Mouse (Mus musculus) adrenal gland, adult 18-20 months (tissue): ENCODE results near the gene Pmf1. TPM values are rescaled to one million over a fixed set of nuclear protein-coding genes. Genes with fewer than 3 reads are reported as not detected.
A peak's percentile ranks its signal among the peaks of the same experiment; 100 is the strongest.
"Not testable (repeated sequence)": the region's sequence is repeated elsewhere in the genome, so short reads cannot be mapped to it uniquely, and the experiment has no call there.

ENCODE experiments used
- DNase-seq, 2 experiments: peaks; one replicate each; pipeline ENCODE4 v3.0.0; 2021 to 2022; ENCODE audit warnings: low spot score in 2 of 2
- total RNA-seq, 2 experiments: library from RNA; stranded (reverse); gene quantifications; 1 replicate in 1 of 2; 2 replicates in 1 of 2; pipeline ENCODE4 v1.2.3; 2021

Pmf1 gene
- total RNA-seq, 2 experiments from 2014 or later = 26.5 to 35.5 TPM

- no peak for DNase-seq
Measured at GRCm38 (mm10) chr3:88403522-88404230, 6.5 kb downstream of the Pmf1 start.

- DNase-seq = no peak
Measured at GRCm38 (mm10) chr3:88398666-88399065, 11.5 kb downstream of the Pmf1 start.

GRCm38 (mm10) chr3:88395742-88396141, 14.4 kb downstream of the Pmf1 start:
- DNase-seq = no peak

- no peak for DNase-seq
Measured at GRCm38 (mm10) chr3:88395288-88395687, 14.8 kb downstream of the Pmf1 start.

- no peak for DNase-seq
Measured at GRCm38 (mm10) chr3:88393776-88394375, 16.3 kb downstream of the Pmf1 start.

GRCm38 (mm10) chr3:88384364-88384763, 25.8 kb downstream of the Pmf1 start, which contains the start of gene Bglap:
Gene Bglap, minus strand, starts transcription at chr3:88384464.
- no peak for DNase-seq

GRCm38 (mm10) chr3:88382383-88382782, 27.7 kb downstream of the Pmf1 start:
- not testable (repeated sequence) for DNase-seq

DNA sequence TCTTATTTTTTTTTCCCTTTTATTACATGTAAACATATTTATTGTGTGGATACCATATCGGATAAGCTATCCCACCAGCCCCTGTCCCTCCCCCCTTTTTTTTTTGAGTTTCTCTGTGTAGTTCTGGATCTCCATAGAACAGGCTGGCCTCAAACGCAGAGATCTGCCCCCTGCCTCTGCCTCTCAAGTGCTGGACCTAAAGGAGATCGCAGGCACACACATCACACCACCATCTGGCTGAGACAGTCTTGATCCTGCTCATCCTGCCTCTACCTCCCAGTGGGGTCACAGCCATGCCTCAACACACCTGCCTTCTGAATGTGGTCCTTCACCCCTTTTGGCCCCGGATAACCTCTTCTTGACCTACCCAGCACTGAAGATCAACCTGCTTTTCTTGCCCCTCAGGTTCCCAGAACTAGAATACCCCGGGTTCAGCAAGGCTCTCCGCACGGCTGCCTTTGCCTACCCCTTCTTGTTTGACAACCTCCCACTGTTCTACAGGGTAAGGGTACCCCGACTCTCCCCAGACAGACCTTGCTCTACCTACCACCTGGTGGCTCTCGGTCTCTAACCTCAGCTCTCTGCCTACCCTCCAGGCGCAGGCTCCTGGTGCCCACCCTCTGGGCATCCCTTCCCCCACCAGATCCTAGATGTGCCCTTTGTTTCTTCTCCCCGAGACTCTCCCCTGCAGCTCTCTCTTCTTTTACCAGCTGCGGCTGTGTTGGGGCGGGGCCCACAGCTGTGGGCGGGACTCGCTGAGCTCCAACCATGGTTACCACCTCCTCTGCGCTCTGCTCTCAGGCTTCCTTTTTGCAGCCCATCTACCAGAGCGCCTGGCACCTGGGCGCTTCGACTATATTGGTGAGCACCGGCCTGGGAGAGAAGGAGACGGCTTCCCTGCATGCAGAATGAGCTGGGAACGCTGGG, 28.5 kb downstream of the Pmf1 start:
- not testable (repeated sequence) for DNase-seq

DNA sequence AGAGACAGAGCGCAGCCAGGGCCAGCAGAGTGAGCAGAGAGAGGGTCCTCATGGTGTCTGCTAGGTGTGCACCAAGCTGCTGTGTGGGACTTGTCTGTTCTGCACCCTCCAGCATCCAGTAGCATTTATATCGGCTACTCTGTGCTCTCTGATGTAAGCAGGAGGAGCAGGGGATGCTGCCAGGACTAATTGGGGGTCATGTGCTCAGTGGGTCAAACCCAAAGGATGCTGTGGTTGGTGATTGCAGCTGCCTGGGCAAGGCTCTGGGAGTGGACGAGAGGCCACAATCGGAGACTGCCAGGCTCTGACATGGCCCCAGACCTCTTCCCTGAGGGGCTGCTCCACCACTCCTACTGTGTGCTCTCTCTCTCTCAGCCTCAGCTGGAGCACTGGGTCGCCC, 31.5 kb downstream of the Pmf1 start, which contains the start of gene Bglap2:
Gene Bglap2 (minus strand): TSS at position 101 of the 400 bp plus-strand sequence.
- DNase-seq = not testable (repeated sequence)

DNA sequence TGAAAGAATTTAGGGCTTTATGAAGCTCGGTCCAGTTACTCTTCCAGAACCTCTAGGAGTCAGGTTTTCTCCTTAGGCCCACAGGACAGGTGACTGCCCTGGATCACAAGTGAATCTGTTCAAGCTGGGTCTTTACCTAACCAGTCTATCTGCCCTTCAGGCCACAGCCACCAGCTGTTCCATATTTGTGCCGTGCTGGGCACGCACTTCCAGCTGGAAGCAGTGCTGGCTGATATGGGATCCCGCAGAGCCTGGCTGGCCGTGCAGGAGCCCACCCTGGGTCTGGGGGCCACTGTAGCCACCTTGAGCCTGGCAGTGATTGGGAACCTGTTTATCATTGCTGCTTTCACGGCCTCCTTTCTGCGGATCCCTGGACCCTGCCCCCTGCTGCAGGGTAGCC, 33.5 kb downstream of the Pmf1 start:
- DNase-seq = not testable (repeated sequence)

GRCm38 (mm10) chr3:88375750-88376626, 34.1 kb downstream of the Pmf1 start:
- DNase-seq = not testable (repeated sequence)

DNA sequence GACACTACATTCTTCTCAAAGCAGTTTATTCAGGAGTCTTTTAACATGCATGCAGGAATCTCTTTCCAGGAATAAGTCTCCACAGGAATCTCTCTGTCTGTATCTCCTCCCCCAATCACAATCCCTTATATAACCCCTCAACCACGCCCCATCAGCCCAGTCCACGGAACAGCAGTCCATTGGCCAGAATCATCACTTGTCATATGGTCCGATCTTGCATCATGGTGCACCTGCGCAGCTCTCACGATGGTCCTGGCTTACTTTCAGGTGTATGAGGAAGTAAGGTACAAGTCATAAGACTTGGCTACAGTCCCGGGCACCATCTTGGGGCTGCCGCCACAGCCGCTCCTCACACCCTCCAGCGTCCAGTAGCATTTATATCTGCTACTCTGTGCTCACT, 37.5 kb downstream of the Pmf1 start, which contains the start of gene Bglap3:
Gene Bglap3 (minus strand): TSS at position 101 of the 400 bp plus-strand sequence.
- DNase-seq = not testable (repeated sequence)

GRCm38 (mm10) chr3:88368511-88368910, 41.6 kb downstream of the Pmf1 start:
- DNase-seq = not testable (repeated sequence)

- DNase-seq = not testable (repeated sequence)
Measured at GRCm38 (mm10) chr3:88367517-88367916, 42.6 kb downstream of the Pmf1 start.

GRCm38 (mm10) chr3:88366830-88367428, 43.2 kb downstream of the Pmf1 start:
- not testable (repeated sequence) for DNase-seq

DNA sequence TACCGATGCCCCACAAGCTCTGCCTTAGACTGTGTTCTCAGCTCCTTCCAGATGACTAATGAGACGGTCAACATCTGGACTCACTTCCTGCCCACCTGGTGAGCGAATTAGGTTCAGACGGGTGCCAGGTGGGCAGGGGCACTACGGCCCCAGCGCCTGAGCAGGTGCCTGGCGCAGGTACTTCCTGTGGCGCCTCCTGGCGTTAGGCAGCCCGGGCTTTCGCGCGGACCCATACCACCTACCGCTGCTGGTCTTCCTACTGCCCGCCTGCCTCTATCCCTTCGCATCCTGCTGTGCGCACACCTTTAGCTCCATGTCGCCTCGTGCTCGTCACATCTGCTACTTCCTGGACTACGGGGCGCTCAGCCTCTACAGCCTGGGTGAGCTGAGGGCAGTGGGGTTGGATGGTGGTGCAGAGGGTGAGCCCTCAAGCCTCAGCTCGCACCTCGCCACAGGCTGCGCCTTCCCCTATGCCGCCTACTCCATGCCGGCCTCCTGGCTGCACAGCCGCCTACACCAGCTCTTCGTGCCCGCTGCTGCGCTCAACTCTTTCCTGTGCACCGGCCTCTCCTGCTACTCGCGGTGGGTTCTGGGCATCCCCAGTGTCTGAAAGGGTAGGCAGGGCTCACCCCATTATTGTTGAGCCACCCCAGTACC, 44.3 kb downstream of the Pmf1 start:
- DNase-seq = no peak

GRCm38 (mm10) chr3:88364337-88364736, 45.8 kb downstream of the Pmf1 start, which contains the start of gene Paqr6:
Gene Paqr6, plus strand, starts transcription at chr3:88364584.
- peak; percentile 46 to 59 for DNase-seq

- no peak for DNase-seq
Measured at GRCm38 (mm10) chr3:88363700-88364099, 46.4 kb downstream of the Pmf1 start.

- no peak for DNase-seq
Measured at GRCm38 (mm10) chr3:88361612-88362313, 48.4 kb downstream of the Pmf1 start.
